Mouse (Mus musculus): Measurements from ENCODE around the gene Ifnlr1. TPM values are rescaled to one million over a fixed set of nuclear protein-coding genes. Genes with fewer than 3 reads are reported as not detected.

Gene Ifnlr1
- total and polyA plus RNA-seq, 3 experiments = 0.03 TPM; not detected in 2

- Histone ChIP-seq H3K79me2 (ENCODE audit: control insufficient read depth, insufficient read depth, low read length, poor library complexity) (no peaks in the 10 kb centered on the region), H3K9me3 (replicated peaks; ENCODE audit: insufficient read depth, low read length) (no peaks in the 10 kb centered on the region), H3K27me3 (ENCODE audit: control insufficient read depth in 1 of 2, insufficient read depth in 2 of 2, low read length in 2 of 2) (no peaks in the 10 kb centered on the region), H3K36me3 (ENCODE audit: control insufficient read depth in 1 of 2, insufficient read depth in 2 of 2, low read length in 2 of 2) (no peaks in the 10 kb centered on the region), H3K9ac (ENCODE audit: control insufficient read depth, low read depth, low read length, poor library complexity, severe bottlenecking) (no peak overlapping the region), H3K4me3 (ENCODE audit: control insufficient read depth in 1 of 2, insufficient read depth in 1 of 2, low read depth in 2 of 2, low read length in 2 of 2) (no peak overlapping the region), H3K4me1 (ENCODE audit: control insufficient read depth in 1 of 2, insufficient read depth in 2 of 2, low read length in 2 of 2) (no peaks in the 10 kb centered on the region), H3K27ac (ENCODE audit: control insufficient read depth, low read depth, low read length) (no peak overlapping the region)
- no peak for DNase-seq (ENCODE audit: low read depth, low spot score)
- TF ChIP-seq POLR2A (IDR thresholded peaks at IDR 0.05; ENCODE audit: control insufficient read depth in 1 of 2, insufficient read depth in 1 of 2, low read depth in 1 of 2, low read length in 2 of 2, poor library complexity in 1 of 2) (no peak), KAT2A (conservative IDR thresholded peaks at IDR 0.05; ENCODE audit: low read depth, low read length) (no peak), SIN3A (IDR thresholded peaks at IDR 0.05; ENCODE audit: low read length) (no peak), ZC3H11A (IDR thresholded peaks at IDR 0.05; ENCODE audit: low read depth, low read length) (no peak), USF1 (IDR thresholded peaks at IDR 0.05; ENCODE audit: low read depth, low read length) (no peak), NRF1 (IDR thresholded peaks at IDR 0.05; ENCODE audit: insufficient read depth, low read depth, low read length, poor library complexity, severe bottlenecking) (no peak), HCFC1 (IDR thresholded peaks at IDR 0.05; ENCODE audit: low read depth, low read length) (no peak), CHD2 (IDR thresholded peaks at IDR 0.05; ENCODE audit: low read length) (no peak), MAX (IDR thresholded peaks at IDR 0.05; ENCODE audit: low read length) (no peak), TAL1 (IDR thresholded peaks at IDR 0.05; ENCODE audit: low read length) (no peak), TBP (IDR thresholded peaks at IDR 0.05; ENCODE audit: low read depth, low read length) (no peak), POLR2AphosphoS2 (IDR thresholded peaks at IDR 0.05; ENCODE audit: low read length) (no peak), UBTF (IDR thresholded peaks at IDR 0.05; ENCODE audit: borderline replicate concordance, insufficient read depth, low read depth, low read length) (no peak)
These were observed 50.8 kb downstream of the Ifnlr1 start for GRCm38 (mm10) chr4:135736903-135737302.

- H3K27me3 ChIP-seq (ENCODE audit: control insufficient read depth in 1 of 2, insufficient read depth in 2 of 2, low read length in 2 of 2) = peaks cover 2% of the 10 kb centered on the region in 2 experiments; a peak in 2 of 4 replicates
- no peak overlapping the region for H3K4me3 ChIP-seq (ENCODE audit: control insufficient read depth in 1 of 2, insufficient read depth in 1 of 2, low read depth in 2 of 2, low read length in 2 of 2)
- no peaks in the 10 kb centered on the region for H3K79me2 ChIP-seq (ENCODE audit: control insufficient read depth, insufficient read depth, low read length, poor library complexity)
- TF ChIP-seq MEF2A (IDR thresholded peaks at IDR 0.05; ENCODE audit: extremely low read depth, insufficient replicate concordance, low read depth, low read length, poor library complexity, severe bottlenecking) (no peak), MAZ (IDR thresholded peaks at IDR 0.05; ENCODE audit: low read depth, low read length) (no peak), MAFK (IDR thresholded peaks at IDR 0.05; ENCODE audit: borderline replicate concordance, low read depth, low read length) (no peak), TAL1 (IDR thresholded peaks at IDR 0.05; ENCODE audit: low read length) (no peak), MAX (IDR thresholded peaks at IDR 0.05; ENCODE audit: low read length) (no peak), EP300 (IDR thresholded peaks at IDR 0.05; ENCODE audit: low read depth in 1 of 2, low read length in 2 of 2) (no peak), CHD1 (IDR thresholded peaks at IDR 0.05; ENCODE audit: low read depth, low read length) (no peak), MXI1 (IDR thresholded peaks at IDR 0.05; ENCODE audit: low read depth, low read length) (no peak)
- no peak for DNase-seq (ENCODE audit: low read depth, low spot score)
- H3K36me3 ChIP-seq (ENCODE audit: control insufficient read depth in 1 of 2, insufficient read depth in 2 of 2, low read length in 2 of 2) = no peaks in the 10 kb centered on the region
- no peak overlapping the region for H3K9ac ChIP-seq (ENCODE audit: control insufficient read depth, low read depth, low read length, poor library complexity, severe bottlenecking)
- no peak overlapping the region for H3K27ac ChIP-seq (ENCODE audit: control insufficient read depth, low read depth, low read length)
- H3K9me3 ChIP-seq (replicated peaks; ENCODE audit: insufficient read depth, low read length) = no peaks in the 10 kb centered on the region
- H3K4me1 ChIP-seq (ENCODE audit: control insufficient read depth in 1 of 2, insufficient read depth in 2 of 2, low read length in 2 of 2) = no peaks in the 10 kb centered on the region
These were observed 52.1 kb downstream of the Ifnlr1 start for GRCm38 (mm10) chr4:135738237-135738636.
